Mouse (Mus musculus) myocyte (in vitro differentiated cells): ENCODE results near the gene Olfr1106.

Source experiments
- CEBPB ChIP-seq: IDR thresholded peaks from 2 replicates; pipeline ENCODE4 v1.6.1; 2011; ENCODE audit warnings: mild to moderate bottlenecking, moderate library complexity; ENCODE audit not compliant: poor library complexity, insufficient read depth, severe bottlenecking
- E2F4 ChIP-seq: IDR thresholded peaks from one replicate; pipeline ENCODE4 v1.6.1; 2011; ENCODE audit warnings: mild to moderate bottlenecking, control low read depth, moderate library complexity; ENCODE audit not compliant: insufficient read depth
- MAX ChIP-seq: IDR thresholded peaks from one replicate; pipeline ENCODE4 v1.6.1; 2011; ENCODE audit warnings: low read depth, mild to moderate bottlenecking, control low read depth
- MYOD1 ChIP-seq, 3 experiments: IDR thresholded peaks; one replicate each; pipeline ENCODE4 v1.6.1; 2011; ENCODE audit warnings: control low read depth in 2 of 3, low read depth in 2 of 3, mild to moderate bottlenecking in 2 of 3, moderate library complexity in 1 of 3; ENCODE audit not compliant: insufficient read length in 2 of 3, control insufficient read depth in 1 of 3
- MYOG ChIP-seq, 3 experiments: IDR thresholded peaks; one replicate each; pipeline ENCODE4 v1.6.1; 2011; ENCODE audit warnings: control low read depth in 2 of 3, low read depth in 2 of 3, mild to moderate bottlenecking in 2 of 3; ENCODE audit not compliant: insufficient read length in 2 of 3, control insufficient read depth in 1 of 3, insufficient read depth in 1 of 3
- POLR2A ChIP-seq: IDR thresholded peaks from one replicate; pipeline ENCODE4 v1.6.1; 2011; ENCODE audit warnings: low read depth, mild to moderate bottlenecking, control low read depth, moderate library complexity; ENCODE audit not compliant: insufficient read length
- REST ChIP-seq: IDR thresholded peaks from one replicate; pipeline ENCODE4 v1.6.1; 2011; ENCODE audit warnings: mild to moderate bottlenecking, control low read depth, moderate library complexity; ENCODE audit not compliant: insufficient read depth, insufficient read length
- SRF ChIP-seq: IDR thresholded peaks from one replicate; pipeline ENCODE4 v1.6.1; 2011; ENCODE audit warnings: low read depth; ENCODE audit not compliant: control insufficient read depth, insufficient read length
- TCF12 ChIP-seq: IDR thresholded peaks from one replicate; pipeline ENCODE4 v1.6.1; 2011; ENCODE audit warnings: mild to moderate bottlenecking, control low read depth; ENCODE audit not compliant: poor library complexity, insufficient read depth, severe bottlenecking
- USF1 ChIP-seq: IDR thresholded peaks from one replicate; pipeline ENCODE4 v1.6.1; 2011; ENCODE audit warnings: low read depth, mild to moderate bottlenecking, control low read depth, moderate library complexity

DNA sequence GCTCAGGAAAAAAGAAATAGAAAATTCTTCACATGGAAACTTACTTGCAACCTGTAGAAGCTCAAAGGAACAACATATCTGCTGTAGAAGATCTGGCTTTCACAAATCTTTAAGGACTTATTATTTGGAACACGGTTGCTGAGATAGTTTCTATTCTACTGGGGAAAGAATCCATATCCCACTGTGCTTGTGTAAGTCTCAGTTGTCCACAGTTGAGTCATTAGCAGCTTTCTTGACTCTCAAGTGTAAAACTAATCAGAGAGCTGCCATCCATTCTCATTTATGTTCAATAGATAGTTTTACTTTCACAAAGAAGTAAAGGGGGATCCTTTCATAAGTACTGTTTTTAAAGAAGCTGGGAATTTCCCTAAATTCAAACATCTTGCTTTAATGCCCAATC lies 43.8 kb upstream of the Olfr1106 start, which contains the start of gene Olfr1109:
- no peak for TF ChIP-seq E2F4
- no peak for TF ChIP-seq POLR2A
- no peak for TF ChIP-seq MYOG (IDR thresholded peaks at IDR 0.05; ENCODE audit: control insufficient read depth in 1 of 3, insufficient read depth in 1 of 3, insufficient read length in 2 of 3, low read depth in 2 of 3)
- no peak for TF ChIP-seq CEBPB
- TF ChIP-seq MAX, result no peak
- TF ChIP-seq MYOD1 (IDR thresholded peaks at IDR 0.05; ENCODE audit: control insufficient read depth in 1 of 3, insufficient read length in 2 of 3, low read depth in 2 of 3), result no peak
- no peak for TF ChIP-seq USF1
- no peak for TF ChIP-seq TCF12
- TF ChIP-seq REST, result no peak
- no peak for TF ChIP-seq SRF
